In genomic region chr7:79520222-79520710, GRCm38 (mm10) we compare ENCODE assay signal across 8 mouse cellular contexts. TPM values are rescaled to one million over a fixed set of nuclear protein-coding genes. Genes with fewer than 3 reads are reported as not detected.
A peak's percentile ranks its signal among the peaks of the same experiment; 100 is the strongest.
DNase-seq lines count a peak whose midpoint lies in the region; ATAC-seq lines count a peak whose summit lies in the region.

No protein-coding gene starts in this region.

- H3K27ac ChIP-seq in lung, embryonic 15.5 days: no peak overlapping the region
- H3K27ac ChIP-seq in neural tube, embryonic 15.5 days (replicated peaks): peak overlapping the region; percentile 98

- WGBS in lung, embryonic 15.5 days: 9% methylated on average over 2 of the region's 2 CpGs
- WGBS in neural tube, embryonic 15.5 days: 11% methylated on average over 2 of the region's 2 CpGs

- H3K27me3 ChIP-seq in lung, embryonic 15.5 days: peaks cover 86% of the 10 kb centered on the region
- H3K27me3 ChIP-seq in neural tube, embryonic 15.5 days (replicated peaks): no peaks in the 10 kb centered on the region

- H3K4me3 ChIP-seq in lung, embryonic 15.5 days: no peak overlapping the region
- no peak overlapping the region for H3K4me3 ChIP-seq in neural tube, embryonic 15.5 days (replicated peaks)

- no peak overlapping the region for H3K9ac ChIP-seq in lung, embryonic 15.5 days
- H3K9ac ChIP-seq in neural tube, embryonic 15.5 days (replicated peaks): peak overlapping the region; percentile 34; the same call in 1 of the 2 replicates

- no peaks in the 10 kb centered on the region for H3K9me3 ChIP-seq in lung, embryonic 15.5 days
- no peaks in the 10 kb centered on the region for H3K9me3 ChIP-seq in neural tube, embryonic 15.5 days (replicated peaks)

- DNase-seq in lung, postnatal 25 days (ENCODE audit: low spot score): no peak
- peak; percentile 71 for DNase-seq in cerebellum, adult 8-10 months
- peak; percentile 41 for DNase-seq in heart, adult 8-10 months (ENCODE audit: low spot score)
- peak; percentile 61 to 65 for DNase-seq in kidney, postnatal 25 days
- DNase-seq in spleen, adult 18-20 months: no peak

- H3K4me1 ChIP-seq in lung, embryonic 15.5 days: peaks cover 14% of the 10 kb centered on the region
- H3K4me1 ChIP-seq in neural tube, embryonic 15.5 days: peaks cover 95% of the 10 kb centered on the region

- H3K4me2 ChIP-seq in lung, embryonic 15.5 days: no peak overlapping the region
- no peak overlapping the region for H3K4me2 ChIP-seq in neural tube, embryonic 15.5 days

- H3K36me3 ChIP-seq in lung, embryonic 15.5 days: no peaks in the 10 kb centered on the region
- H3K36me3 ChIP-seq in neural tube, embryonic 15.5 days: 0 out of 2 replicates have a peak, but pooled peaks cover 2% of the 10 kb centered on the region

- ATAC-seq in lung, embryonic 15.5 days (ENCODE audit: borderline replicate concordance, extremely low read depth, low FRiP score, low TSS enrichment): peak; percentile 77; the same call in 1 of the 2 replicates
- ATAC-seq in neural tube, embryonic 15.5 days (ENCODE audit: low FRiP score): peak; percentile 0; the same call in 1 of the 2 replicates
- no peak for ATAC-seq in megakaryocyte progenitor cell, adult 5-6 weeks (replicated peaks; ENCODE audit: poor library complexity)

RNA-seq across cellular contexts. Expression of gene Polg, which starts 54.1 kb away (rescaled TPM):
- 44.6 and 47.2 TPM in 2 replicates for polyA plus RNA-seq in lung, embryonic 15.5 days (2015; fragmentation: Nextera tagmentation; extraction: Ambion mirVana)
- 10 to 100 TPM; 65.9 to 72.3 (median 69.9) TPM for total RNA-seq in heart, adult 8-10 months (2022)
- 24.2 and 25.0 TPM in 2 replicates for polyA plus RNA-seq in neural tube, embryonic 15.5 days (2015; fragmentation: Nextera tagmentation; extraction: Ambion mirVana)
- total RNA-seq in megakaryocyte progenitor cell, adult 5-6 weeks (2015): 21.2 and 22.5 TPM in 2 replicates
- 41.3 and 52.0 TPM in 2 replicates for total RNA-seq in megakaryocyte progenitor cell, adult 5-6 weeks (2017)

Comparison
In these comparisons a context has a peak if more than half of its experiments do, and no peak if none do; other contexts are left out.
1. DNase-seq: peak in cerebellum, adult 8-10 months (single experiment), heart, adult 8-10 months (single experiment) and kidney, postnatal 25 days (2 of 2); none in lung, postnatal 25 days (single experiment) and spleen, adult 18-20 months (0 of 2).